Mouse (Mus musculus): ENCODE measurements around the gene Drosha. TPM values are rescaled to one million over a fixed set of nuclear protein-coding genes. Genes with fewer than 3 reads are reported as not detected.

The Drosha gene
- polyA plus RNA-seq, 1 experiment from 2014 or later: 19.8 TPM

DNA sequence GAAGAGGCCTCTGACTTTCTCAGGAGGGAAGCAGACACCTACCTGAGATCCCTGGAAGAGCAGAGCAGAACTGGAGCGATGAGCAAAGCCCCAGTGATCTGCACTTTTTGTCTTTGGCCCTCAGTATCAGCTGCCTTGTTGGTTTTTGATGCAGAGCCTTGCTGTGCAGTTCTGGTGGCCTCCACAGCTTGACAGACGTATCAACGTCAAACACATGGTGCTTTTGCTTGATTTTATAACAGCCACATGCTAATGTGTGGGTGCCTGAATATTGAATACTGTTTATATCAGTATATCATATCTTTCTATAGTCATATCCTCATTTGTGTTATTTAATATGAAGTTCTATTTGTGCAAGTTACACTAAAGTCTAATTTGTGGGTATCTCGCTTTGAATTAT lies 19.5 kb upstream of the Drosha start:
- Histone ChIP-seq H3K4me2 (no peak overlapping the region), H3K9me3 (replicated peaks) (no peaks in the 10 kb centered on the region), H3K4me1 (replicated peaks) (peaks cover 7% of the 10 kb centered on the region), H3K36me3 (peaks cover 28% of the 10 kb centered on the region), H3K9ac (no peak overlapping the region), H3K27ac (no peak overlapping the region), H3K27me3 (no peaks in the 10 kb centered on the region), H3K4me3 (no peak overlapping the region)
- no peak for ATAC-seq (replicated peaks; ENCODE audit: insufficient number of reproducible peaks, insufficient read depth, low FRiP score, low read depth)
- WGBS: 78% methylated on average over 4 of the region's 4 CpGs

DNA sequence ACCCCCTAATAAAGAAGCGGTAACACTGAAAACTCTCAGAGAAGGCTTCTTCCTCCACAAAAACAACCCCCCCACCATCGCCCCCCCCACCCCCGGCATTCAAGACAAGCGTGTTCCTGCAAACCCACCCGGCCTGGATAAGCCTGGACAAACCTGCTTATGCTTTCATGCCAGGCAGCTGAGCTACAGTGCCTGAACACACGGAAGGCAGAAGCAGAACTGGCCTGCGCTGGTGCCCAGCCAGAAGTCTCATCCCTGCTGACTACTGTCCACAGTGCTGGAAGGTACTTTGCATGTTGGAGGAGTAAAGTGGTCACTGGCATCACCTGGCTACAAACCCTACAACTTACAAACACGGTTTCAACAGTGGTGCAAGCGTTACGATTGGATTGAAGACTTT lies 17.5 kb upstream of the Drosha start:
- 93% methylated on average over 10 of the region's 10 CpGs for WGBS
- no peaks in the 10 kb centered on the region for H3K27me3 ChIP-seq
- H3K4me3 ChIP-seq: no peak overlapping the region
- H3K9ac ChIP-seq: no peak overlapping the region
- H3K36me3 ChIP-seq: peaks cover 47% of the 10 kb centered on the region
- H3K27ac ChIP-seq: no peak overlapping the region
- H3K4me2 ChIP-seq: no peak overlapping the region
- no peaks in the 10 kb centered on the region for H3K4me1 ChIP-seq (replicated peaks)
- no peak for ATAC-seq (replicated peaks; ENCODE audit: insufficient number of reproducible peaks, insufficient read depth, low FRiP score, low read depth)
- no peaks in the 10 kb centered on the region for H3K9me3 ChIP-seq (replicated peaks)

DNA sequence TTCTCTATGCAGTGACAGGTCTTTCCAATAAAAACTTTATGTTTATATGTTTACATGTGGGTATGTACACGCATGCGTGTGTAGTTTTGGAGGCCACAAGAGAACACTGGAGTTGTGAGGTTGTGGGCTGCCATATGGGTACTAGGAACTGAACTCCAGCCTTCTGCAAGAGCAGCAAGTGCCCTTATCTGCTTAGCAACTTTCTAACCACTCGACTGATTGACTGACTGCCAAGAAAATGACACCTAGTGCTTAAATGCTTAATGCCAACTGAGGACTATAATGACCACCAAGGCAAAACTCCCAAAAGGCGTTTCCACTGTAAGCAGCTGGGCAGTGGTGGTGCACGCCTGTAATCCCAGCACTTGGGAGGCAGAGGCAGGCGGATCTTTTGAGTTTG lies 15.3 kb upstream of the Drosha start:
- Histone ChIP-seq H3K4me1 (replicated peaks) (no peaks in the 10 kb centered on the region), H3K27me3 (no peaks in the 10 kb centered on the region), H3K27ac (no peak overlapping the region), H3K4me2 (no peak overlapping the region), H3K36me3 (peaks cover 65% of the 10 kb centered on the region), H3K4me3 (no peak overlapping the region), H3K9me3 (replicated peaks) (no peaks in the 10 kb centered on the region), H3K9ac (no peak overlapping the region)
- no peak for ATAC-seq (replicated peaks; ENCODE audit: insufficient number of reproducible peaks, insufficient read depth, low FRiP score, low read depth)
- WGBS: 70% methylated on average over 6 of the region's 6 CpGs

- no peak overlapping the region for H3K27ac ChIP-seq
- H3K4me3 ChIP-seq: no peak overlapping the region
- ATAC-seq (replicated peaks; ENCODE audit: insufficient number of reproducible peaks, insufficient read depth, low FRiP score, low read depth): no peak
- WGBS: 95% methylated on average over 11 of the region's 11 CpGs
- peaks cover 82% of the 10 kb centered on the region for H3K36me3 ChIP-seq
- H3K9ac ChIP-seq: no peak overlapping the region
- H3K4me2 ChIP-seq: no peak overlapping the region
- no peaks in the 10 kb centered on the region for H3K9me3 ChIP-seq (replicated peaks)
- no peaks in the 10 kb centered on the region for H3K4me1 ChIP-seq (replicated peaks)
- H3K27me3 ChIP-seq: no peaks in the 10 kb centered on the region
Observed at GRCm38 (mm10) chr15:12812646-12813045, 12.0 kb upstream of the Drosha start.

GRCm38 (mm10) chr15:12817592-12817991 lies 7.0 kb upstream of the Drosha start:
- Histone ChIP-seq H3K36me3 (peaks cover 77% of the 10 kb centered on the region), H3K4me2 (no peak overlapping the region), H3K4me1 (replicated peaks) (no peaks in the 10 kb centered on the region), H3K9ac (no peak overlapping the region), H3K27ac (no peak overlapping the region), H3K4me3 (no peak overlapping the region), H3K27me3 (no peaks in the 10 kb centered on the region), H3K9me3 (replicated peaks) (no peaks in the 10 kb centered on the region)
- WGBS: 90% methylated on average over 8 of the region's 8 CpGs
- ATAC-seq (replicated peaks; ENCODE audit: insufficient number of reproducible peaks, insufficient read depth, low FRiP score, low read depth): no peak

DNA sequence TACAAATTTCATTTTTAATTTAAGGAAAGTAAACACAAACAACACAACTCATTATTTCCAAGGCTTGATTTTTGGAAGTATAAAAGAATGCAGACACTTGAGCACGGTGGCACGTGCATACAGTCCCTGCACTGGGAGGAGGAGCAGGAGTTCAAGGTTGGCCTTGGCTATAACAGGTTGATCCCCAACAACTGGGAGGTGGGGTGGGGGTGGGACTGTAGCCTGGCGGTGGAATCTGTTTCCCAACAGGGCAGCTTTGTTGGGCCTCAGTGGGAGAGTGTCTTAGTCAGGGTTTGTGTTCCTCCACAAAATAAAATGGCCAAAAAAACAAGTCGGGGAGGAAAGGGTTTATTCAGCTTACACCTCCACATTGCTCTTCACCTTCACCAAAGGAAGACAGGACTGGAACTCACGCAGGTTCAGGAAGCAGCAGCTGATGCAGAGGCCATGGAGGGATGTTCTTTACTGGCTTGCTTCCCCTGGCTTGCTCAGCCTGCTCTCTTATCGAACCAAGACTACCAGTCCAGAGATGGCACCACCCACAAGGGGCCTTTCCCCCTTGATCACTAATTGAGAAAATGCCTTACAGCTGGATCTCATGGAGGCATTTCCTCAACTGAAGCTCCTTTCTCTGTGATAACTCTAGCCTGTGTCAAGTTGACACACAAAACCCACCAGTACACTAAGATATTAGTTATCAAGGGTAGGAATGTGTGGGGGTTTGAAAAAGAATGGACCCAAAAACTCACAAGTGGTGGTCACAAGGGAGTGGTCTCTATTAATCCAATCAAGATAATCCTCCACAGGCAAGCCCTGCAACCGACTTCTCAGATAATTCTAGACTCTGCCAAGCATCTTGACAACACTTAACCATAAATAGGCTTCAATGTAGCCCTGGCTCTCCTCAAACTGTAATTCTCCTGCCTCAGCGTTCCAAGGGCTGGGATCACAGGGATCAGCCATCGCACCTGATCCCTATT lies 1.9 kb upstream of the Drosha start:
- peaks cover 40% of the 10 kb centered on the region for H3K36me3 ChIP-seq

DNA sequence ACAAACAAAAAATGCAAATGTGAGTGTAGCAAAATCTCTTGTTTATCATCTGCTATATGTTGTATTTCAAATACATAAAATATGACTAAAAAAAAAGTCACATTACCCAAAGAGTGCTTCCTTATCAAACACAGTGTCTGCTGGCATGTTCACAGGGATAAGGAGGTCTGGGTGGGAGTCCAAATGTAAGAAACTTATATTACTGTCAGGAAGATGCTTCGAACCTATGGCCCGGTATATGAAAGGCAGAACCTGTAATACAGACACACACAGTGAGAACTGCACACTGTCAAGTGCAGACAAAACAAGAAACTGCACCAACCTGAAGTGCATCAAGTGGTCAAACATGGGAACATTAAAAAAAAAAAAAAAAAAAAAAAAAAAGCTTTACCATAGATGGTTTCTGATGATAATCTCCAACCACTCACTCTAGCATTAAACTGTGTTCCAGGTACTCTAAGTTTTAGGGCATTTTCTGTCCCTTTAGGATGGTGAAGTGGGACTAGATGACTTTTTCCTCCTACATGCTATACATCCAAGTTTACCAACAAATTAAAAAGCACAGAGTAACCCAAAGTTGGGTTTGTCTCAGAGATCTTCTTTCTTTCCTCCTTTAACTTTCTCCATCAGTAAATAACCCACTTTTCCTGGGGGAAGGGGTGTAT lies 1.0 kb upstream of the Drosha start:
- Histone ChIP-seq H3K27ac (no peak overlapping the region), H3K4me3 (peak overlapping the region; percentile 91), H3K9ac (peak overlapping the region; percentile 88; the same call in 1 of the 2 replicates), H3K4me1 (replicated peaks) (peaks cover 20% of the 10 kb centered on the region), H3K36me3 (peaks cover 38% of the 10 kb centered on the region), H3K4me2 (peak overlapping the region; percentile 67), H3K9me3 (replicated peaks) (no peaks in the 10 kb centered on the region), H3K27me3 (no peaks in the 10 kb centered on the region)
- no peak for ATAC-seq (replicated peaks; ENCODE audit: insufficient number of reproducible peaks, insufficient read depth, low FRiP score, low read depth)
- WGBS: 74% methylated on average over 2 of the region's 2 CpGs

More for the DNA sequence above, 1.9 kb upstream of the Drosha start:
- Histone ChIP-seq H3K27me3 (no peaks in the 10 kb centered on the region), H3K27ac (no peak overlapping the region), H3K9ac (no peak overlapping the region), H3K4me3 (no peak overlapping the region), H3K9me3 (replicated peaks) (no peaks in the 10 kb centered on the region), H3K4me2 (no peak overlapping the region), H3K4me1 (replicated peaks) (peaks cover 20% of the 10 kb centered on the region)
- no peak for ATAC-seq (replicated peaks; ENCODE audit: insufficient number of reproducible peaks, insufficient read depth, low FRiP score, low read depth)
- WGBS: 75% methylated on average over 9 of the region's 9 CpGs

- H3K9ac ChIP-seq: peak overlapping the region; percentile 87
- H3K4me1 ChIP-seq (replicated peaks): peaks cover 20% of the 10 kb centered on the region
- no peaks in the 10 kb centered on the region for H3K27me3 ChIP-seq
- H3K27ac ChIP-seq: peak overlapping the region; percentile 58
- H3K4me2 ChIP-seq: peak overlapping the region; percentile 81
- H3K36me3 ChIP-seq: peaks cover 39% of the 10 kb centered on the region
- peak overlapping the region; percentile 91 for H3K4me3 ChIP-seq
- WGBS: under 1% methylated on average over 31 of the region's 31 CpGs
- ATAC-seq (replicated peaks; ENCODE audit: insufficient number of reproducible peaks, insufficient read depth, low FRiP score, low read depth): peak; percentile 37
- no peaks in the 10 kb centered on the region for H3K9me3 ChIP-seq (replicated peaks)
Observed at GRCm38 (mm10) chr15:12824965-12825364, 350 bp downstream of the Drosha start.

GRCm38 (mm10) chr15:12825408-12825807 lies 793 bp downstream of the Drosha start:
- no peak overlapping the region for H3K27ac ChIP-seq
- 51% methylated on average over 12 of the region's 12 CpGs for WGBS
- peaks cover 37% of the 10 kb centered on the region for H3K36me3 ChIP-seq

DNA sequence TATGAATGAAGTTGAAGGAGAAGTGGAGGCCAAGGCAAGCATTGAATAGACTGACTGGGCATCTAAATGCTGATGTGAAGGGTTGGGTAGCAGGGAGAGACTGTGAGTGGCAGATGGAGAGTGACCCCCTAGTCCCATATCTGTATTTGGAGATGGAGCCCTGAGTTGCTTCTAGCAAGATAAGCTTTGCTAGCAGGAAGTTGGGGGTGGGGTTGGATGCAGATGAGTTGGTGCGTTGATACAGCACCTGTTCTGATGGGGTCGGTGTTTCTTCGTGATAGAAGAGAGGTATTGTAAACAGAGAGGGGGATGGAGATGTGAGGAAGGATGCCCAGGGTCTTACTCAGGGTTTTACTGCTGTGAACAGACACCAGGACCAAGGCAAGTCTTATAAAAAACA lies 5.3 kb downstream of the Drosha start:
- Histone ChIP-seq H3K27ac (no peak overlapping the region), H3K27me3 (no peaks in the 10 kb centered on the region), H3K9ac (no peak overlapping the region), H3K4me2 (no peak overlapping the region), H3K4me1 (replicated peaks) (peaks cover 13% of the 10 kb centered on the region), H3K4me3 (no peak overlapping the region), H3K9me3 (replicated peaks) (no peaks in the 10 kb centered on the region), H3K36me3 (peaks cover 40% of the 10 kb centered on the region)
- no peak for ATAC-seq (replicated peaks; ENCODE audit: insufficient number of reproducible peaks, insufficient read depth, low FRiP score, low read depth)
- WGBS: 89% methylated on average over 3 of the region's 3 CpGs

More at GRCm38 (mm10) chr15:12825408-12825807, 793 bp downstream of the Drosha start:
- Histone ChIP-seq H3K9ac (peak overlapping the region; percentile 87), H3K4me1 (replicated peaks) (peaks cover 20% of the 10 kb centered on the region), H3K4me2 (peak overlapping the region; percentile 81), H3K27me3 (no peaks in the 10 kb centered on the region), H3K9me3 (replicated peaks) (no peaks in the 10 kb centered on the region), H3K4me3 (peak overlapping the region; percentile 91)
- ATAC-seq (replicated peaks; ENCODE audit: insufficient number of reproducible peaks, insufficient read depth, low FRiP score, low read depth): no peak

GRCm38 (mm10) chr15:12832599-12832998 lies 8.0 kb downstream of the Drosha start:
- 89% methylated on average over 4 of the region's 4 CpGs for WGBS
- H3K4me3 ChIP-seq: no peak overlapping the region
- no peak overlapping the region for H3K9ac ChIP-seq
- H3K9me3 ChIP-seq (replicated peaks): no peaks in the 10 kb centered on the region
- H3K27me3 ChIP-seq: no peaks in the 10 kb centered on the region
- H3K36me3 ChIP-seq: peaks cover 48% of the 10 kb centered on the region
- ATAC-seq (replicated peaks; ENCODE audit: insufficient number of reproducible peaks, insufficient read depth, low FRiP score, low read depth): no peak
- no peak overlapping the region for H3K27ac ChIP-seq
- no peak overlapping the region for H3K4me2 ChIP-seq
- H3K4me1 ChIP-seq (replicated peaks): no peaks in the 10 kb centered on the region

Measured in heart, embryonic 15.5 days (tissue).